Mouse (Mus musculus) right cerebral cortex, postnatal 25 days (tissue): Measurements from ENCODE around the gene Gm45717.

Experiments
- DNase-seq: peaks from one replicate; pipeline ENCODE4 v3.0.0; 2022

Gm45717 gene

DNA sequence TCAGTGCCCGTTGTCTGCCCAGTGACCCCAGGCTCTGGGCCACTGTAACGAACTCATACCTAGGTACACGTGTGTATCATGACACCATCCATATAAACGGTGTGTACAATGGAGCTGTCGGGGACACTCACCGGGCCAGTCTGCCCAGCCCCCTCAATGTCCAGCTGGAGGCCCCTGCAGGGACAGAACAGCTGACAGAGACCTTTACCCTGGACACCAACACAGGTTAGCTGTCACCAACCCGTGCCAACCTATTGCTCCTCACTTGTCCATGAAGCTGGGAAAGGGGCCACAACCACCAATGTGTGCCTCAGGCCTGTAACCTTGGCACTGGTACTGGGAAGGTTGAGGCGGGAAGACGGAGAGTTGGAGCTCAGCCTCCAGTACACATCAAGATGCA lies 13.4 kb downstream of the Gm45717 start:
- DNase-seq = no peak

DNA sequence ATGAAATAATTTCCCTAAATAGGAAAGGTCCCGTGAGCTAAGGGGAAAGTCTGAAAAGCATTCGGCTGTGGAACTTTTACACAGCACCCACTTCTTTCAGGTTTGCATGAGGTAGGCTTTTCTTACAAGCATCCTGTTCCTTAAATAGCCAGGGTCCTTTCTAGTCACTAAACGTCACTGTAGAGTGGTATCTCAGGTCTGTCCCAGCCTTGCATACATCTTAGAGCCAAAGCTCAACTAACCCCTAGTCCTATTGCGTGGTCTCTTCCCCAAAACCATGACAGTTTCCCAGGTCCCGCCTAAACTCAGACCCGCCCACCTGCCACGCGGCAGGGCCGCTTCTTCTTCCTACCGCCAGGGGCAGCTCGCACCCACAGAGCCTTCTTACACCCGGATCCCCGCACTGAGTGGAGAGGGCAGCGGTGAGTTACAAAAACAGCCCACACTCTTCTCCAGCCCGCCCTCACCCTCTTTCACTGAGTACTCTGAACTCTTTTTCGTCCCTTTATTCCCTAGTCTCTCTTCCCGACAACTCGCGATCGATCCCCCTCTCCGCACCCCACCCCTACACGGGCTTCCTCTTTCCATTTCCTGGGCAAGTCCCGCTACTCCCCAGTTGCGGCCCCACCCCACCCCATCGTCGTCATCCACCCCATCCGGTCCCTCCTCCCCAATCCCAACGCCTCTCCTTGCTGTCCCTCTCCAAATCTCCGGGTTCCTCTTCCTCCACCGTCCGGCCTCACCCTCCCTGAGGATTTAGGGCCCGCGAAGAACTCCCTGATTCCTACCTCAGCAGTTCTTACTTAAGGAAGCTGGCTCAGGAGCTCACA lies 14.3 kb downstream of the Gm45717 start, which contains the start of gene Pgghg:
TSS of gene Pgghg (plus strand) at position 170 of the 830 bp plus-strand sequence.
- DNase-seq = peak; percentile 46

- no peak for DNase-seq
These were observed 16.0 kb downstream of the Gm45717 start for GRCm38 (mm10) chr7:140939669-140940171.

- no peak for DNase-seq
These were observed 16.8 kb downstream of the Gm45717 start for GRCm38 (mm10) chr7:140938896-140939295.

DNA sequence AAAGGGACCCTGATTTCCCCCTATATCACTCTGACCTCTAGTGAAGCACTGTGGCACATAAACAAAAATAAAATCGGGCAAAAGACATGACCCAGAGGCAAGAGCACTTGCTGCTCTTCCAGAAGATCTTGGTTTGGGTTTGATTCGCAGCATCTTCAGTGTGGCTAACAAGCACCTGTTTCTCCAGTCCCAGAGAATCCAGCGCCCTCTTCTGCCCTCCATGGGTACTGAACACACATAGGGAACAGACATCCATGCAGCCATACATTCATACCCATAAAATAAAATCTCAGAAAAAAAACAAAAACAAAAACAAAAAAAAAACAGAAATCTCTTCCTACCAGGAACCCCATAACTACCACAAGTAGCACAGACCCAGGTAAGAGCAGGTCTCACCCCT lies 17.3 kb downstream of the Gm45717 start:
- DNase-seq = no peak

DNA sequence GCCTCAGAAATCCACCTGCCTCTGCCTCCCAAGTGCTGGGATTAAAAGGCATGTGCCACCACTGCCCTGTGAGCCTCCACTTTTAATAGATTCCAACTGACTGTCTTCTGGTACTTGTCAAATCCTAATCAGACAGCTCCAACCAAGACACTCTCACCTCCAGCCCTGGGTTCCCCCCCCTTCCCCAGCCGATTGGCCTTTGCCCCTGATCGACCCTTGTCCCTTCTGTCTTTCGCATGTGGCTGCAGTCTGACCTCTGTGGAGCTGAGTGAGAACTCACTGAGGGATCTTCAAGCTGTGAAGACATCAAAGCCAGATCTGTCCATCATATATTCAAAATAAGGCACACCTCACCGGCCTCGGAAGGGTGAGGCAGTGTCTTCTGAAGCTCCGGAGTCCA lies 28.6 kb downstream of the Gm45717 start:
- no peak for DNase-seq

DNA sequence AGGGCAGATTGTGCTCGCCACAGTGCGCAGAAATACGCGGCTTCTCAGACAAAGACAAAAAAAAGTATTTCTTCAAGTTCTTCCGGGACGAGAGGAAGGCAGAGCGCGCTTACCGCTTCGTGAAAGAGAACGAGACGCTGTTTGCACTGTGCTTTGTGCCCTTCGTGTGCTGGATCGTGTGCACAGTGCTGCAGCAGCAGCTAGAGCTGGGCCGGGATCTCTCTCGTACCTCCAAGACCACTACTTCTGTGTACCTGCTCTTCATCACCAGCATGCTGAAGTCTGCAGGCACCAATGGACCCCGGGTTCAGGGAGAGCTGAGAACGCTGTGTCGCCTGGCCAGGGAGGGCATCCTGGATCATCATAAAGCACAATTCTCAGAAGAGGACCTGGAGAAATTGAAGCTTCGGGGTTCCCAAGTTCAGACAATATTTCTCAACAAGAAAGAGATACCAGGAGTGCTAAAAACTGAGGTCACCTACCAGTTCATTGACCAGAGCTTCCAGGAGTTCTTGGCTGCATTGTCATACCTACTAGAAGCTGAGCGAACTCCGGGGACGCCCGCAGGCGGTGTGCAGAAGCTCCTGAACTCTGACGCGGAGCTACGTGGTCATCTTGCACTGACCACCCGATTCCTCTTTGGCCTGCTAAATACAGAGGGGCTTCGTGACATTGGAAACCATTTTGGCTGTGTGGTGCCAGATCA lies 32.5 kb downstream of the Gm45717 start:
- DNase-seq = no peak

DNA sequence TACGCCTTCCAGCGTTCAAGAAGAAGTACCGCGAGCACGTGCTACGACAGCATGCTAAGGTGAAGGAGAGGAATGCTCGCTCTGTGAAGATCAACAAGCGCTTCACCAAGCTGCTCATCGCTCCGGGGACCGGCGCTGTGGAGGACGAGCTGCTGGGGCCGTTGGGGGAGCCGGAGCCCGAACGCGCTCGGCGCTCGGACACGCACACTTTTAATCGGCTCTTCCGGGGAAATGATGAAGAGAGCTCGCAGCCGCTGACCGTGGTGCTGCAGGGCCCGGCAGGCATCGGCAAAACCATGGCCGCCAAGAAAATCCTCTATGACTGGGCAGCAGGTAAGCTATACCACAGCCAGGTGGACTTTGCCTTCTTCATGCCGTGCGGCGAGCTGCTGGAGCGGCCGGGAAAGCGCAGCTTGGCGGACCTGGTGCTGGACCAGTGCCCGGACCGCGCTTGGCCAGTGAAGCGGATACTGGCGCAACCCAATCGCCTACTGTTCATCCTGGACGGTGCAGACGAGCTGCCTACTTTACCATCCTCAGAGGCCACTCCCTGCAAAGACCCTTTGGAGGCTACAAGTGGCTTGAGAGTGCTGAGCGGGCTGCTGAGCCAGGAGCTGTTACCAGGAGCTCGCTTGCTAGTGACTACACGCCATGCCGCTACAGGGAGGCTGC lies 33.2 kb downstream of the Gm45717 start:
- peak; percentile 47 for DNase-seq

- DNase-seq = no peak
These were observed 34.3 kb downstream of the Gm45717 start for GRCm38 (mm10) chr7:140921225-140921975.

GRCm38 (mm10) chr7:140920418-140921029 lies 35.2 kb downstream of the Gm45717 start, which contains the start of gene Nlrp6:
Gene Nlrp6, plus strand, starts transcription at chr7:140920902.
- DNase-seq = no peak

- DNase-seq = no peak
These were observed 35.8 kb downstream of the Gm45717 start for GRCm38 (mm10) chr7:140919911-140920310.

DNA sequence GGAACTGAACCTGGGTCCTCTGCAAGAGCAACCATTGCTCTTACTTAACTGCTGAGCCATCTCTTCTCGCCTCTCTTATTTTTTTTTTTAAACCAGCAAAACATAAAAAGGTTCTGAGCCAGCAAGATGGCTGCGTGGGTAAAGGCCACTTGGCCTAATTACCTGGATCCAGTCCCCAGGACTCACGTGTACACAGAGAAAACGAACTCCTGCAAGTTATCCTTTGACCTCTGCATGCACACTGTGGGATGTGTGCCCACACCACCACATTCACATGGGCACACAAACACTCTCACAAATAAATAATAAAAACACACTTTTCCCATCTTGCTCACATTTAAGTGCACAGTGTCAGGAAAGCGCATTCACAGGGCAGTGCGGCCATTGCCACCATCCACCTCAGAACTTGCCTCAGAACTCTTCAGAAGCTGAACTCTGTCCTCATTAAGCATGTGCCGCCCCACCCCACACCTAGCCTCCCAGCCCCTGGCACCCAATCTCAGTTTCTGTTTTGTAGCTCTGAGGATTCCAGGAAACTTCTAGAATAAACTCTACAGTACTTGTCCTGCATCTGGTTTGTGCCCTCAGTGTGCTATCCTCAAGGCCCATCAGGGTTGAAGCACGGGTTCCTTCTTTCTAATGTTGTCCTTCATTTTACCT lies 41.6 kb downstream of the Gm45717 start:
- DNase-seq = no peak

DNA sequence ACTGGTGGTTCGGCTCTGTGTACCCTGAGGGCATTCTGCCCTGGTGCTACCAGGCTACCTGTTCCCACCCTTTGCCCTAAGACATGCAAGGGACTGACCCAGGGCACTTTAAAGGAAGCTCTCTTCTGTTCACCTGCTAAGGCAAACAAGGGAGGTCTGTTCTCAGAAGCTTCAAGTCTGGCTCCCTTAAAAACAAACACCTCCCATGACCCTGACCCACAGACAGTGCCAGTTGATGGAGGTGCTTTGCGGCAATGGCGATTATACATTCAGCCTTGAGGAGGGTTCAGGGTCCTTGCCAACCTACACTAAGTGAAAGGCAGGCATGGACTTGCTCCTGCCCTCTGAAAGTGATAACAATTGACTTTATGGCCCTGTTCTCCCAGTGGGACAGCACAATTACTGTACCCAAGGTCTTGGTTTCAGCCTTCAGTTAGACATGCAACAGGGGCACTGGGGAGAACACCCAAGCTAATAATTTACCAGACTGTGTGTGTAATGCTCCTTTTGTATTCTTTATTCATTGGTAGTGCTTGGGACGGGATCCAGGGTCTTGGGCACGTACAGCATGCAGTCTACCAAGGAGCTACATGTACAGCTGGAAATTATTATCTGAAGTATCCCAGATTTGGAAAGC lies 42.8 kb downstream of the Gm45717 start:
- DNase-seq = no peak

GRCm38 (mm10) chr7:140912293-140912692 lies 43.4 kb downstream of the Gm45717 start:
- DNase-seq = no peak

DNA sequence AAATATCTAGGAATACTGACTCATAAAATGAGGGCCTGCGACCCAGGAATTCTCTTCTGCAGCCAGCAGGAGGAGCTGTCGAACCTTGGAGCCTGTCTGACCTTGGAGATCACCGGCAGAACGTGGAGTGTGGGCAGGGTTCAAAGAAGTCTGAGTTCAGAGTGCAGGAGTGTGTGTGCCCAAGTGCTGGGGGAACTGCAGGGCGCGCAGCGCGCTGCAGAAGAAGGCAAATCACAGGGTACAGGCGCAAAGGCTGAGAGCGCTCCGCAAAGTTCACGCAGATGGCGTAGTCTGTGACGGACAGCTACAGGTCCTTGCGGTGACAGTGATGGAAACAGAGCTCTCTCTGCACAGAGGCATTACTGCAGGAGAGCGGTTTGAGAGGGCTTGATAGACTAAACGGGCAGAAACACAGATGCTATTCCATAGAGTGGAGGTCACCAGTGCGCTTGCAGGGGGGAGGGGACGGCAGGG lies 47.1 kb downstream of the Gm45717 start:
- peak; percentile 48 for DNase-seq

DNA sequence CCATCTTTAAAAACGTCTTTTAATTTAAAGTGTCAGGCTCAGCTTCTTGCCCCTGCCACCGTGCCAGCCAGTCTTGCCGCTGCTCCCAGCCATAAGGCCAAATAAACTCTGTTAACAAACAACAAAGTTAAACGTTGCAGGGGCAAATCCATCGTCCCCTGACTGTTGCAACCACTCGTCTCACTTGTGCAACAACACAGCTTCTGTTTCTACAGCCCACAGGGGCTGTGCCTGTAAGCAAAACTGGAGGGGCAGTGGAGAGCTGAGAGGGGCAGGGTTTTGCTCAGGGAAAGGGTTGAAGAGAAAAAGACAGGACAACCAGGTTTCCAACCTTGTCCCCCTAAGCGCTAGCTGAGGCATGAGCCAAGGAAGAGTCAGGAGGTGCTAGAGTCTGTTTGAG lies 47.6 kb downstream of the Gm45717 start:
- DNase-seq = no peak

GRCm38 (mm10) chr7:140907697-140908096 lies 48.0 kb downstream of the Gm45717 start:
- DNase-seq = no peak

- DNase-seq = no peak
These were observed 48.6 kb downstream of the Gm45717 start for GRCm38 (mm10) chr7:140907131-140907530.

DNA sequence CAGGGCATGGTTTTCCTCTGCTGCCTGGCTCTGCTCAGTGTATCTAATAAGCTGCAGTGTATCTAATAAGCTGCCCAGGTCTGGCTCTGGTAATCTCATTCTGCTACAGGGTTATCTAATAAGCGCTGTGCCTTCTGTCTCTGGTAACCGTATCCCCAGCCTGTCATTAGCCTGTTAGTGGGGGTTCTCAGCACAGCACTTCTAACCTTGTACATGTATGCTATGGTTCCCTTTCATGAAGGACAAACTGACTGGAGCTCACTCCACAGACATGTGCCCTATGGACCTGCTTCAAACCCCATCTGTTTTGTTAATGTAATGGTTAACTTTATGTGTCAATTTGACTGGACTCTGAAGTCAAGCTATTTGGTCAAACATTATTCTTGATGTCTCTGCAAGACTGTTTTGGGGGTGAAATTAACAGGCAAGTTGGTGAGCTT lies 50.1 kb downstream of the Gm45717 start:
- no peak for DNase-seq

DNA sequence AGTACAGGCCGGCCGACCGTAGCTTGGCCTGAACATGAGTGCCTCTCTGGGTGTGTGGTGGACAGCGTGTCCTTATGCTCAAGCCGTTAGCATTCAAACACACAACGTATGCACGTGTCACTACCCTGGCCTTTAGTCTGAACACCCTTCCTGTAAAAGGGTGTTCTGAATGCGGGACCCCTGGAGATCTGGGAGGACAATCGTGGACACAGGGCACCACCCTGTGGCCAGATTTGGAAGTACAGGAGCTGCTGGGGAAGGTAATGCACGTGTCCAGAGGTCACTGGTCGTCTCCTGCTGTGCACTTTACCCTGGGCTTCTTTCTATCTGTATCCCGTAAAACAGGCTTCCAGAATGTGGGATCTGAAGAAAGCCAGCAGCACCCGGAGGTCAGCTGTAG lies 52.5 kb downstream of the Gm45717 start:
- DNase-seq = peak; percentile 60
